ENCODE assay signal across 15 mouse cellular contexts in the genomic region with DNA sequence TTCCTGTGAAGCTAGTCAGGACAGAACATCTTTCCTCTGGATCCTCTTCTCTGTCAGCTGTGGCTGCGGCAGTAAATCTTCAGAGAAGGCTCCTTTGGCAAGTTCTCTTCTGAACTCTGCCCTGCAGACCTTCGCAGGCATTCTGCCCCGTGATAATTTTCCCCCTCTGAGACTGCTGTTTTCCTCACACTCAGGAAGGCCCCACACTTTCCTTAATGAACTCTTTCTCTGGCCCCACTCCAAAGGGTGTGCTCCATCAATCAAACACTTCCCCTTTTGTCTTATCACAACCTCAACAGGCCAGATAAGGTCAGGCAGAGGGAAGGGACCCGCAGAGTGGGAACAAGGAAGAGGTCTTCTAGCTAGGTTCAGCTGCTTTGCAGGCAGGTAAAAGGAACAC.
A peak's percentile ranks its signal among the peaks of the same experiment; 100 is the strongest.
DNase-seq lines count a peak whose midpoint lies in the region; ATAC-seq lines count a peak whose summit lies in the region.
"Had no signal": no experiment of that assay in that cellular context is flagged by ENCODE, and none has a peak within 500 bp of the region (broad histone marks: within the 10 kb centered on the region; RNA-seq: fewer than 3 reads in every experiment).

No protein-coding gene starts in this region.

- DNase-seq in adrenal gland, adult 2 months = peak; percentile 30
- no peak for DNase-seq in adrenal gland, adult 18-20 months (ENCODE audit: low spot score in 2 of 2)
- DNase-seq in 416B (ENCODE audit: low read depth) = peak; percentile 20
- peak; percentile 16 to 27 for DNase-seq in kidney, postnatal 36 days
- no peak for DNase-seq in layer of hippocampus, postnatal 36 days
- DNase-seq in lung, postnatal 25 days (ENCODE audit: low spot score) = no peak
- no peak for DNase-seq in right cerebral cortex, postnatal 4 days
- DNase-seq: cerebellum, adult 9-11 months; gastrocnemius, postnatal 36 days; midbrain, embryonic 14.5 days; thymus, adult 2 months had no signal

- ATAC-seq in granulocyte monocyte progenitor cell, adult 5-6 weeks (replicated peaks; ENCODE audit: poor library complexity, severe bottlenecking) = peak; percentile 62
- ATAC-seq: activated CD4-positive, CD25-positive, alpha-beta regulatory T cell, adult 4 months; CD4-positive, CD25-positive, alpha-beta regulatory T cell, adult 4 months; forebrain, embryonic 16.5 days had no signal

Comparison
In these comparisons a context has a peak if more than half of its experiments do, and no peak if none do; other contexts are left out.
1. DNase-seq: peak in adrenal gland, adult 2 months (single experiment), 416B (single experiment) and kidney, postnatal 36 days (2 of 2); none in adrenal gland, adult 18-20 months (0 of 2), layer of hippocampus, postnatal 36 days (0 of 2), lung, postnatal 25 days (single experiment) and right cerebral cortex, postnatal 4 days (single experiment).